Comparison of ENCODE assay signal across 12 mouse cellular contexts in genomic region chr16:32656794-32657193, GRCm38 (mm10). TPM values are rescaled to one million over a fixed set of nuclear protein-coding genes. Genes with fewer than 3 reads are reported as not detected.
A peak's percentile ranks its signal among the peaks of the same experiment; 100 is the strongest.
DNase-seq lines count a peak whose midpoint lies in the region; ATAC-seq and TF ChIP-seq lines count a peak whose summit lies in the region.
"Had no signal": no experiment of that assay in that cellular context is flagged by ENCODE, and none has a peak within 500 bp of the region (broad histone marks: within the 10 kb centered on the region; RNA-seq: fewer than 3 reads in every experiment).

No protein-coding gene starts in this region.

- peaks cover 33% of the 10 kb centered on the region for H3K4me1 ChIP-seq in kidney, postnatal 0 days (replicated peaks; ENCODE audit: insufficient read depth, low read length)
- peaks cover 66% of the 10 kb centered on the region for H3K4me1 ChIP-seq in lung, embryonic 16.5 days (replicated peaks; ENCODE audit: control insufficient read depth, insufficient read depth, low read length)

- no peak overlapping the region for H3K4me3 ChIP-seq in kidney, postnatal 0 days (replicated peaks; ENCODE audit: low read depth, low read length)
- H3K4me3 ChIP-seq in lung, embryonic 16.5 days (ENCODE audit: low read length): no peak overlapping the region
- H3K4me3 ChIP-seq: hindbrain, embryonic 12.5 days; stomach, embryonic 15.5 days had no signal

- H3K36me3 ChIP-seq in kidney, postnatal 0 days (ENCODE audit: insufficient read depth, low read length): no peaks in the 10 kb centered on the region
- no peaks in the 10 kb centered on the region for H3K36me3 ChIP-seq in lung, embryonic 16.5 days (ENCODE audit: control insufficient read depth, insufficient read depth, low read length)
- H3K36me3 ChIP-seq: hindbrain, embryonic 12.5 days; stomach, embryonic 15.5 days had no signal

- no peak for TF ChIP-seq CTCF in kidney, postnatal 0 days (IDR thresholded peaks at IDR 0.05; ENCODE audit: low read depth)

- ATAC-seq in kidney, postnatal 0 days (replicated peaks; ENCODE audit: low FRiP score, low read depth): no peak
- 0 out of 2 replicates have a peak, but pooled peaks have one; percentile 8 for ATAC-seq in lung, embryonic 16.5 days (ENCODE audit: low read depth)
- ATAC-seq: liver, postnatal 0 days had no signal

- H3K27ac ChIP-seq in kidney, postnatal 0 days: no peak overlapping the region
- H3K27ac ChIP-seq in lung, embryonic 16.5 days (ENCODE audit: low read length): peak overlapping the region; percentile 14
- H3K27ac ChIP-seq: hindbrain, embryonic 12.5 days; stomach, embryonic 15.5 days had no signal

- H3K9ac ChIP-seq in kidney, postnatal 0 days (ENCODE audit: low read depth, low read length): no peak overlapping the region
- no peak overlapping the region for H3K9ac ChIP-seq in lung, embryonic 16.5 days (ENCODE audit: low read length)
- H3K9ac ChIP-seq: hindbrain, embryonic 12.5 days; liver, postnatal 0 days; stomach, embryonic 15.5 days had no signal

- WGBS in kidney, postnatal 0 days: 62% methylated on average over 8 of the region's 8 CpGs
- 40% methylated on average over 8 of the region's 8 CpGs for WGBS in lung, embryonic 16.5 days

- no peak overlapping the region for H3K4me2 ChIP-seq in kidney, postnatal 0 days (ENCODE audit: low read length)
- H3K4me2 ChIP-seq in lung, embryonic 16.5 days (ENCODE audit: low read depth, low read length): no peak overlapping the region
- H3K4me2 ChIP-seq: hindbrain, embryonic 12.5 days; stomach, embryonic 15.5 days had no signal

- H3K9me3 ChIP-seq in kidney, postnatal 0 days (replicated peaks; ENCODE audit: low read length): no peaks in the 10 kb centered on the region
- no peaks in the 10 kb centered on the region for H3K9me3 ChIP-seq in lung, embryonic 16.5 days (ENCODE audit: control insufficient read depth, low read length)
- H3K9me3 ChIP-seq: hindbrain, embryonic 12.5 days; stomach, embryonic 15.5 days had no signal

- peak; percentile 44 for DNase-seq in kidney, postnatal 0 days (ENCODE audit: low spot score)
- DNase-seq in kidney, adult 11 months: no peak
- peak; percentile 78 for DNase-seq in 416B (ENCODE audit: low read depth)
- peak; percentile 54 for DNase-seq in Muller cell, postnatal 12 days (ENCODE audit: inconsistent ontology term)
- DNase-seq in frontal cortex, postnatal 10 days (ENCODE audit: low spot score in 2 of 2): no peak
- DNase-seq in layer of hippocampus, postnatal 36 days: no peak
- no peak for DNase-seq in gastrocnemius, adult 18-20 months (ENCODE audit: low spot score)
- DNase-seq: gastrocnemius, postnatal 36 days; liver, postnatal 0 days had no signal

- no peaks in the 10 kb centered on the region for H3K27me3 ChIP-seq in kidney, postnatal 0 days (ENCODE audit: insufficient read depth, low read length)
- no peaks in the 10 kb centered on the region for H3K27me3 ChIP-seq in lung, embryonic 16.5 days (ENCODE audit: control insufficient read depth, insufficient read depth, low read depth, low read length)
- H3K27me3 ChIP-seq: hindbrain, embryonic 12.5 days; stomach, embryonic 15.5 days had no signal

RNA-seq across cellular contexts. Expression of gene Tnk2, which starts 13.1 kb away (rescaled TPM):
- polyA plus RNA-seq in kidney, postnatal 0 days (2015; fragmentation: Nextera tagmentation; extraction: Ambion mirVana): 8.4 and 8.5 TPM in 2 replicates
- polyA plus RNA-seq in lung, embryonic 16.5 days (2015; fragmentation: Nextera tagmentation; extraction: Ambion mirVana): 15.4 and 18.0 TPM in 2 replicates
- 100 to 1,000 TPM; 189 to 197 TPM for total RNA-seq in layer of hippocampus, postnatal 36 days (2021)
- 10 to 100 TPM; 44.9 to 46.5 TPM for total RNA-seq in gastrocnemius, adult 18-20 months (2021)

RNA-seq across cellular contexts. Expression of gene Tfrc, which starts 48.1 kb away (rescaled TPM):
- 37.0 and 43.9 TPM in 2 replicates for polyA plus RNA-seq in kidney, postnatal 0 days (2015; fragmentation: Nextera tagmentation; extraction: Ambion mirVana)
- polyA plus RNA-seq in lung, embryonic 16.5 days (2015; fragmentation: Nextera tagmentation; extraction: Ambion mirVana): 57.3 and 58.4 TPM in 2 replicates
- total RNA-seq in layer of hippocampus, postnatal 36 days (2021): 10 to 100 TPM; 55.9 to 62.1 TPM
- 10 to 100 TPM; 51.9 to 58.7 TPM for total RNA-seq in gastrocnemius, adult 18-20 months (2021)

Comparison
In these comparisons a context has a peak if more than half of its experiments do, and no peak if none do; other contexts are left out.
1. DNase-seq: peak in kidney, postnatal 0 days (single experiment), 416B (single experiment) and Muller cell, postnatal 12 days (single experiment); none in kidney, adult 11 months (single experiment), frontal cortex, postnatal 10 days (0 of 2), layer of hippocampus, postnatal 36 days (0 of 2) and gastrocnemius, adult 18-20 months (single experiment).